Mouse (Mus musculus) cerebellum, adult 11-12 months (tissue): ENCODE data around the gene Has3.

Experiments used
- DNase-seq: peaks from one replicate; pipeline ENCODE4 v3.0.0; 2022

The Has3 gene

DNA sequence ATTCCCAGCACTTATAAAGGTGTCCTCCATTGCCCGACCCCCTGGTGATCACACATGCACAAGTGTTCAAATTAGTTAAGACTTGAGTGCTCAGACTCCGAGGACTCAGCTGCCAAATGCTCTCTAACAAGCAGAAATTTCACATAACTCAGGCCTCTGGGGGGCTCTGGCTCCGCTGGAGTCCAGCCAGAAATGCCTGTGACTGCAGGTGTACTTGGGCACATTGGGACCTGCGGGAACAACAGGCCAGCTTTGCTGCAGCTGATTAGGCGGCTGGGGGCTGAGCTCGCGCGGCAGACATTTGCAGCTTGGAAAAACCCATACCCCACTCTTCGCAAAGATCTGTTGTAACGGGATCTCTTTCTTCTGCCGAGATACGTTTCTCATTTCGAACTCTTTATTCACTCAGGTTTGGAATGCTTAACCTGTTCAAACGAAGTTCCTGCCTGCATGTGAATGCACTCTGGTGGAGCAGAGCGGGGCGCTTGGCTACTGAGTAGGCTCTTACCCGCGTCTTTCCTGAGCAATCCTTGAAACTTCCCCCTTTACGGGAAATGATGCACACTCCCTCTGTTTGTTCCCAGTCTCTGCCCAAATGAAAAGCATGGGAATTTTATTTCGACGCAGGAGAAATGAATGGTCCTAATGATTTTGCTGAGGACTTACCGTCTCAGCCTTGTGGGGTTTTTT lies 62.5 kb downstream of the Has3 start:
- peak; percentile 20 for DNase-seq

DNA sequence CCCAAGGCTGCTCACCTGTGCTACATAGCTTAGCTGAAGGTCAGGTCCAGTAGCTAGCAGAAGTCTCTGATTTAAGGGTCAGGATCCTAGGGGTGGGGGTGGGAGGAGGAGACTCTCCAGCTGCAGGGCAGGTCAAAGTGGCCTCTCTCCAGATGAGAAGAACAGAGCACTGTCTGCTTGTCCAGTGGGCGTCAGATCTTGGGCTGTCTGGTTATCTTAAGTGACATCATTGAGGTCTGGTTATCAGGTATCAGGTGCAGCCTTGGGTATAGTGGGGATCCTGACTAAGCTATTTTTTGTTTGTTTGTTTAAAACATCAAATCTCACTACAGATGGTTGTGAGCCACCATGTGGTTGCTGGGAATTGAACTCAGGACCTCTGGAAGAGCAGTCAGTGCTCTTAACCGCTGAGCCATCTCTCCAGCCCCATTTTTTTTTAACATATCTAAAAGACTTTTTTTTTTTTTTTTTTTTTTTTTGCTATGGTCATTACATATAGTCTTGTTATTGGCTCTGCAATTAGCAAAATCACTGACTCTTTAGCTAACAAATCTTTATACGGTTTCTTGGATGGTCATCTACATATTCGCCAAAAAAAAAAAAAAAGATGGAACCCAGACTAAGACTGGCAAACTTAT lies 63.6 kb downstream of the Has3 start:
- no peak for DNase-seq
